Mouse (Mus musculus) cortical plate, adult 2 months (tissue): ENCODE measurements around the gene Tcaf3.

Experiments
- CTCF ChIP-seq: fragments of 200-500 bp; IDR thresholded peaks from 2 replicates; pipeline ENCODE4 v1.5.1; 2011; ENCODE audit warnings: mild to moderate bottlenecking, control low read depth, low read length; ENCODE audit not compliant: insufficient read depth; ENCODE audit errors: extremely low read depth
- POLR2A ChIP-seq: fragments of 200-500 bp; IDR thresholded peaks from 2 replicates; pipeline ENCODE4 v1.6.1; 2011; ENCODE audit warnings: mild to moderate bottlenecking, low read length, control low read depth; ENCODE audit not compliant: insufficient read depth; ENCODE audit errors: extremely low read depth

DNA sequence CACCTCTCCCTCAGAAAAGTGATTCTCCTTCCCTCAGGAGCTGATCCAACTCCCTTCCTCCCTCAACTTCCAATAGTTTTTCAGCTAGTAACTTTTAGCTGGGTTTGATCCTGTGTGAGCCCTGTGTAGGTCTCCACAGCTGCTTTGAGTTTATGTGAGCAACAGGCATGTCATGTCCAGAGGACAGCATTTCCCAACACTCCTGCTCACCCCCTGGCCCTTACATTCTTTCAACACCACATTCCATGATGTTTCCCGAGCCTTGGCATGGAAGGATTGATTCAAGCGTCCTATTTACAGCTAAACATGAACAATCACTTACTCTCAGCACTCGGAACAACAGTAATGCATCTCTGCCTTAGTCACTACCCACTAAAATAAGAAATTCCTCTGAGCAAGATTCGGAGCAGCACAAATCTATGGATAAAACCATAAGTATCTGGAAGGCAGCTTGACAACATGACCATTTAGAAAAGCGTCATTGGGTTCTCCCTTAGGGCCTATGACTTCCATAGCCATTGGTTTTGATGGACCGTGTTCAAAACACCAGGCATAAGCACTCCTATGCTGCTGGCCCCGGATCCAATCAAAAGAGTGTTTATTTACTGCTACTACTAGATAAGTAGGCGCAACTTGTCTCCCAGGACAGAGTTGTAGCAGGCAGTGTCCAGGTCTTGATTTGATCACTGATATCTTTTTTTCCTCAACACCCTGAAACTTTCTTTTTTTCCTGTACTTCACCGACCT is 14.6 kb downstream of the Tcaf3 start:
- no peak for TF ChIP-seq CTCF
- TF ChIP-seq POLR2A: no peak
